Mouse (Mus musculus) embryonic facial prominence, embryonic 12.5 days (tissue): ENCODE data around the gene Col6a4. TPM values are rescaled to one million over a fixed set of nuclear protein-coding genes. Genes with fewer than 3 reads are reported as not detected.

Experiments used
- ATAC-seq: fragments of 200-750 bp; cut with Nextera tagmentation; 2 replicates; pipeline ENCODE4 v1.8.0; 2017; ENCODE audit not compliant: insufficient number of reproducible peaks, insufficient read depth, low FRiP score, low TSS enrichment
- H3K27ac ChIP-seq: fragments of 300-500 bp; sonication (generic); 2 replicates; pipeline ENCODE4 v1.5.1; 2016; ENCODE audit warnings: mild to moderate bottlenecking
- H3K27me3 ChIP-seq: fragments of 300-500 bp; sonication (generic); 2 replicates; pipeline ENCODE4 v1.6.1; 2016; ENCODE audit warnings: mild to moderate bottlenecking, moderate library complexity
- H3K36me3 ChIP-seq: fragments of 300-500 bp; sonication (generic); 2 replicates; pipeline ENCODE4 v1.6.1; 2016; ENCODE audit warnings: mild to moderate bottlenecking
- H3K4me1 ChIP-seq: fragments of 300-500 bp; sonication (generic); 2 replicates; pipeline ENCODE4 v1.6.1; 2016
- H3K4me2 ChIP-seq: fragments of 300-500 bp; sonication (generic); replicated peaks from 2 replicates; pipeline ENCODE4 v1.6.1; 2016; ENCODE audit warnings: mild to moderate bottlenecking, moderate library complexity
- H3K4me3 ChIP-seq: fragments of 300-500 bp; sonication (generic); 2 replicates; pipeline ENCODE4 v1.5.1; 2016; ENCODE audit warnings: mild to moderate bottlenecking
- H3K9ac ChIP-seq: fragments of 300-500 bp; sonication (generic); 2 replicates; pipeline ENCODE4 v1.6.1; 2016; ENCODE audit warnings: mild to moderate bottlenecking, moderate library complexity
- H3K9me3 ChIP-seq: fragments of 300-500 bp; sonication (generic); 2 replicates; pipeline ENCODE4 v1.6.1; 2016; ENCODE audit warnings: mild to moderate bottlenecking, moderate library complexity
- WGBS: fragments of 180-500 bp; shearing (Covaris S2); methylation state at CpG from one replicate; pipeline ENCODE4 v1.1.7; 2016; 5-methylcytosine and 5-hydroxymethylcytosine counted together
- polyA plus RNA-seq: library from polyadenylated mRNA; unstranded; fragments of >200 nt; fragmentation: Nextera tagmentation; extraction: Ambion mirVana; gene quantifications from 2 replicates; pipeline ENCODE4 v1.2.1, GENCODE M21; 2016

The Col6a4 gene
- polyA plus RNA-seq, 1 experiment from 2014 or later, result 0.13 TPM

DNA sequence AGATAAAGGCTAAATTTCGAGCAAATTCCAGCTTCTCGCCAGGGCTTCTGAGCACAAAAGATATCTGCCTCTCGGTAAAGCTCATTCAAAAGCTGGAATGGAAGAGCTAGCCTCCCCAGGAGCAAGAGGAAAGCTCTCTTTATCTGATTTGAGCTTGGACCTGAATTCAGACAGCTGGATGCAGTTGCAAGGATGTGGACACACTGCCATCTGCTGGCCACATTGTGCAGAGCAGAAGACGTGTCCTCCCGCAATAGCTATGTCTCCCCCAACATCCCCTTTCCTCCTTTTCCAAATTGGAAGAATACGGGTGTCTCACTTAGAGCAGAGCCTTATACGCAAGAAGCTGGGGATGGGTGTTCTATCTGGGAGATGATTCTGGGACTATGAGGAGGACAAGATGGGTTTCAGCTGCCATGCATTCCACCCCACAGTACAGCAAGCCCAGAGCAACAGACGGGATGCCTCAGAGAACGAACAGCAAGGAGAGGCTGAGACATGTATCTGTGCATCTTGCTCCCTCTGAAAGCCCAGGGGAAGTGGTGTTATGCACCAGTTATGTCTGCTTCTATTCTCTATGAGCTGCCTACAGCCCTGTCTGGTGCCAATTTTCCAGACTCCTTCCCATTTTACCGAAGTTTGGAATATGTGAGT lies 16.3 kb upstream of the Col6a4 start:
- no peak for ATAC-seq
- no peaks in the 10 kb centered on the region for H3K9me3 ChIP-seq
- no peak overlapping the region for H3K9ac ChIP-seq
- H3K36me3 ChIP-seq, result no peaks in the 10 kb centered on the region
- H3K4me2 ChIP-seq, result no peak overlapping the region
- H3K27me3 ChIP-seq, result no peaks in the 10 kb centered on the region
- H3K4me1 ChIP-seq, result peaks cover 5% of the 10 kb centered on the region; the same call in 1 of the 2 replicates
- H3K4me3 ChIP-seq, result no peak overlapping the region
- 31% methylated on average over 10 of the region's 10 CpGs for WGBS
- H3K27ac ChIP-seq, result no peak overlapping the region

DNA sequence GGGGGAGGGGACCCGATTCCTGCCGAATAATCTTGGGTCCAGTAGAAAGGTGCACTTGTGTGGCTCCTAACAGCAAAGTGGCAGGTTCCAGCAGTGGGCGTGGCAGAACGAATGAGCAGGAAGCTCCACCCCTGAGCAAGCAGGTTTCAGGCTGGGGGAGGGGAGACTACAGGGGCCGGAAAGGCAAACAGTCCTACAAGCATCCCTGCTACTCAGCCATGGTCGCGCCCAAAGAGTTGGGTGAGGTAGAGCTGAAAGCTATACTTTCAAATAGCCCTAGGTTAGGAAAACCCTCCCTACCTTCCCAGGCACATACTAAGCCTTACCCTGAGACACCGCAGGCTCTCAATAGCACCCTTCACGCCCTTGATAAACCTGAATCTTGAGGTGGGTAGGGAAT lies 9.7 kb upstream of the Col6a4 start:
- H3K9me3 ChIP-seq, result 0 out of 2 replicates have a peak, but pooled peaks cover 4% of the 10 kb centered on the region
- 79% methylated on average over 9 of the region's 9 CpGs for WGBS

DNA sequence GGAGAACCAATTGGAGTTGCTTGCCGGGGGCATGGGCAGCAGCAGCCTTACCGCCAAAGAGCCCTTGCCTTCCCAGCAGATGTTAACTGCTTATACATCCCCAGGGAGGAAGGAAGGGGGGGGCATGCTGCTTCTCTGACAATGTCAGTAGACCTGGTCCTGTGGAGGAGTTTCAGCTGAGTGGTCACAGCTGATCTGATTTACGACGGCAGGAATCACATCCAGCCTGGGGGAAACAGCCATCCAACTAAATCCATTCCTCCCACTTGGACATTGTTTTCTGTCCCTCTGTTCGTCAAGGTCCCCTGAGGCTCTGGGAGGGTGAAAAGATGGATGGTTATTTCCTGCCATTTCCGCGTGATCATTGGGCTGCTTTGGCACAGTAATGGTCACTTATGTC lies 7.8 kb upstream of the Col6a4 start:
- Histone ChIP-seq H3K9ac (no peak overlapping the region), H3K27me3 (no peaks in the 10 kb centered on the region), H3K9me3 (0 out of 2 replicates have a peak, but pooled peaks cover 4% of the 10 kb centered on the region), H3K36me3 (no peaks in the 10 kb centered on the region), H3K4me2 (no peak overlapping the region), H3K4me3 (no peak overlapping the region), H3K27ac (no peak overlapping the region), H3K4me1 (0 out of 2 replicates have a peak, but pooled peaks cover 3% of the 10 kb centered on the region)
- no peak for ATAC-seq
- 71% methylated on average over 7 of the region's 7 CpGs for WGBS

More for the DNA sequence above, 9.7 kb upstream of the Col6a4 start:
- ATAC-seq, result no peak
- H3K4me1 ChIP-seq, result no peaks in the 10 kb centered on the region
- no peaks in the 10 kb centered on the region for H3K27me3 ChIP-seq
- H3K9ac ChIP-seq, result no peak overlapping the region
- H3K27ac ChIP-seq, result no peak overlapping the region
- H3K4me2 ChIP-seq, result no peak overlapping the region
- no peak overlapping the region for H3K4me3 ChIP-seq
- no peaks in the 10 kb centered on the region for H3K36me3 ChIP-seq

DNA sequence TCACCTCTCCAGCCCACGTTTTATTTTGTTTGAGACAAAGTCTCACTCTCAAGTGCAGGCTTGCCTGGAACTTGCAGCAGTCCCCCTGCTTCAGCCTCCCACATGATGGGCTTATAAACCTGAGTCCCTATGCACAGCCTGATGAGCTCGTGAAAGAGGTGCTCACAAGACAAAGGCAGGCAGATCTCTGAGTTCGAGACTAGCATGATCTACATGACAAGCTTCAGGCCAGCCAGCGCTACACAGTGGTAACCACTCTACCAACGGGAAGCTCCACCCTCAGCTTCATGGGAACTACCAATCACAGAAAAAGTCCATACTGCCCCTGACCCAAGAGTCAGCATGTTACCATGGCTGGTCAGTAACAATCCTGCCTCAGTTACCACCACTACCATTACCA lies 4.6 kb upstream of the Col6a4 start:
- Histone ChIP-seq H3K36me3 (no peaks in the 10 kb centered on the region), H3K4me3 (no peak overlapping the region), H3K4me1 (peaks cover 3% of the 10 kb centered on the region; the same call in 1 of the 2 replicates), H3K9ac (no peak overlapping the region), H3K9me3 (0 out of 2 replicates have a peak, but pooled peaks cover 4% of the 10 kb centered on the region), H3K27ac (no peak overlapping the region), H3K27me3 (no peaks in the 10 kb centered on the region), H3K4me2 (no peak overlapping the region)
- ATAC-seq, result no peak
- 71% methylated on average over 5 of the region's 5 CpGs for WGBS

DNA sequence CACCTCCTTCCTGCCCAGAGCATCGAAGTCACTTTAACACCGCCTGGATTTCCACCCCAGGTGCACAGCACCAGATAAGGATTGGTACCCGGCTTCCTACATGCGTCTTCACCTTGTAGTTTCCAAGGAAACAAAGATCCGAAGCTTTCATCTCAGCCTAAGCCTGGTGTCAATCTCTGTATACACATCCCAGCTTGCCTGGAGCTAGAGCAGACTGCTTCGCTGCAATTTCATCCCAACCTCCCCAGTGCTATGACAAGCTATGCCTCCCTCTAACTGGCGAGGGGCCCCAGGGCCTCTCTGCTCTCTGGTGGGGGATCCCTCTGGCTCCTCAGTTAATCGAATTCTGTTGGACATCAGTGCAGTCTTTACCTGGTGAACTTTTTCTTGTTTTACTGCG lies 3.7 kb upstream of the Col6a4 start:
- no peak for ATAC-seq
- H3K9me3 ChIP-seq, result 0 out of 2 replicates have a peak, but pooled peaks cover 4% of the 10 kb centered on the region
- 67% methylated on average over 9 of the region's 9 CpGs for WGBS
- H3K4me1 ChIP-seq, result peaks cover 3% of the 10 kb centered on the region; the same call in 1 of the 2 replicates
- H3K36me3 ChIP-seq, result no peaks in the 10 kb centered on the region
- no peak overlapping the region for H3K9ac ChIP-seq
- H3K27me3 ChIP-seq, result no peaks in the 10 kb centered on the region
- H3K4me2 ChIP-seq, result no peak overlapping the region
- H3K4me3 ChIP-seq, result no peak overlapping the region
- no peak overlapping the region for H3K27ac ChIP-seq

DNA sequence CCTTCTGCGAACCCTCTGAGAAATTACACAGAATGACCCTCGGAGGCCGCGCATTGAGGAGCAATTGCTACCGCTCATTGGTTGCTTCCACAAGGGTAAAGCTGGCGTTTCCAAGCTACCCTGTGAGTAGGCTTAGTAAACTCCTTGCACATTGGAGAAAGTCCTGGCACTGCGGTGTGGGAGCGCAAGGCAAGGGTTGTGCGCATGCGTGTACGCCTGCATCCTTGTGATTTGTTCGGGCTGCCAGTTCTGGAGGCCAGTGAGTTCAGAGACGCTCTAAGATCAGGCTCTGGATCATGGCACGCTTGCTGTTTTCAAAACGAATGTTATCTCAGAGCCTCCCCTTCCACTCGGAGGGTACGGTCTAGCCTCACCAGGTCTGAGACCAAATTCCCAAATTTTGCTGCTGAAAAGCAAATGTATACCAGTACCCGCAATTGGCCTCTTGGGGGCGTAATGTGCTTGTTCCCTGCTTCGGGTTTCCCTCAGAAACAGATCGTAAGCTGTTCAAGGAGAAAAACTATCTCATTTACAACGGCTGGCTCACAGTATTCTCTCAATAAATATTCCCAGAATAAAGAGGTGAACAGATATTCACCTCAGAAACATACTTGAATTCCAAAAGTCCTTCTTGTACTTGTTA lies 2.9 kb upstream of the Col6a4 start:
- WGBS, result 83% methylated on average over 22 of the region's 22 CpGs
- Histone ChIP-seq H3K36me3 (no peaks in the 10 kb centered on the region), H3K9me3 (no peaks in the 10 kb centered on the region), H3K9ac (no peak overlapping the region), H3K27ac (no peak overlapping the region), H3K4me1 (peaks cover 3% of the 10 kb centered on the region; the same call in 1 of the 2 replicates), H3K4me2 (peak overlapping the region; percentile 9; the same call in 1 of the 2 replicates), H3K27me3 (no peaks in the 10 kb centered on the region), H3K4me3 (no peak overlapping the region)
- ATAC-seq, result no peak

DNA sequence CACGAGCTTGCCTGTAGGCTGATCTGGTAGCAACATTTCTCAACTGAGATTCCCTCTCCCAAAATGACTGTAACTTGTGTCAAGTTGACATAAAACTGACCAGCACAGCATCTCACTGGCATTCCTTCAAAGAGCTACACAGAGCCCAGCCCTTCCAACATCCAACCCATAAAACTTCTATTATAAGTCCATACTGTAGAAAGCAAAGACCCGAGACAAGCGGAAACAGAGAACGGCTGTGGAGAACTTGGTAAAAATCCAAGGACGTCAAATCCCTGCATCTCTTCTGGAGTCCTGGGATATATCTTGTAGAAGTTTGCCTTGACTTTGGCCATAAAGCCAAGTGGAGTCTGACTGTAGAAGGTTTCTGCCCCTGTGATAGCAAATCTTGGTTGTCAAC lies 15.1 kb downstream of the Col6a4 start:
- H3K4me1 ChIP-seq, result no peaks in the 10 kb centered on the region

DNA sequence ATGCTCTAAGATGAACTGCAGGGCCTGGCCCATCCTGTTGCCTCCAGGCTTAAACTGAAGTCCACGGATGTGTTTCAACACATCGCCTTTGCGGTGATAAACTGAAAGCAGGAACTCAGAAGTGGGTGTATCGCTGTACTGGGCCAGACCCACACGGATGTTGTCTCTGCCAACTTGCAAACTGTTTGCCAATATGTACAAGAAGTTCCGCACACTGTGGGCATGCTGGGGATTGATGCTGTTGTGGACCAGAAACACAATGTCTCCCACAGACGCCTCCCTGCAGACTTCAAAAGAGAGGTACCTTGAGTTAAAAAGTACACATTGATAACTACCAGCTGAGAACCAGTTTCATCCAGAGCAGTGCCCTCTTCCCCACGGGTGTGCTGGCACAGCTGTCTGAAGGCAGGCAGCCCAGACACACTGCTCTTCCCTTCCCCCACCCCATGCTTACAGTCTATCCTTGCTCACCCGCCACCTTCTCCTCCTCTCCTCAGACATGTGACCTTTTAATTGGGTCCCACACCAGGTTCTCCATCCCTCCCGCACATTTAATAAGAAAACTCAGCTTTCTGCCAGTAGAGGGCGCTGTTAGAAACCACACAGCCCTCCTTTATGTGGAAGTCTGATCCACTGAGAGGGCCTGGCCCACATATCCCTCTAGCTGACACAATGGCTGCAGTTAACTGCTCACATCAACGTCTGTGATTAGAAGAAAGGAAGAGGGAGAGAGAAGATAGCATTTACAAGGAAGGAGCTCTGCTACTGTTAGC lies 16.1 kb downstream of the Col6a4 start:
- H3K36me3 ChIP-seq, result no peaks in the 10 kb centered on the region
- 58% methylated on average over 12 of the region's 12 CpGs for WGBS
- no peaks in the 10 kb centered on the region for H3K4me1 ChIP-seq
- no peak for ATAC-seq
- no peaks in the 10 kb centered on the region for H3K27me3 ChIP-seq
- no peak overlapping the region for H3K4me2 ChIP-seq
- H3K27ac ChIP-seq, result no peak overlapping the region
- no peaks in the 10 kb centered on the region for H3K9me3 ChIP-seq
- no peak overlapping the region for H3K4me3 ChIP-seq
- no peak overlapping the region for H3K9ac ChIP-seq

More for the DNA sequence above, 15.1 kb downstream of the Col6a4 start:
- H3K9ac ChIP-seq, result no peak overlapping the region
- H3K27ac ChIP-seq, result no peak overlapping the region
- no peak overlapping the region for H3K4me2 ChIP-seq
- ATAC-seq, result no peak
- WGBS, result 91% methylated on average over 5 of the region's 5 CpGs
- no peaks in the 10 kb centered on the region for H3K9me3 ChIP-seq
- no peak overlapping the region for H3K4me3 ChIP-seq
- H3K27me3 ChIP-seq, result no peaks in the 10 kb centered on the region
- H3K36me3 ChIP-seq, result no peaks in the 10 kb centered on the region

DNA sequence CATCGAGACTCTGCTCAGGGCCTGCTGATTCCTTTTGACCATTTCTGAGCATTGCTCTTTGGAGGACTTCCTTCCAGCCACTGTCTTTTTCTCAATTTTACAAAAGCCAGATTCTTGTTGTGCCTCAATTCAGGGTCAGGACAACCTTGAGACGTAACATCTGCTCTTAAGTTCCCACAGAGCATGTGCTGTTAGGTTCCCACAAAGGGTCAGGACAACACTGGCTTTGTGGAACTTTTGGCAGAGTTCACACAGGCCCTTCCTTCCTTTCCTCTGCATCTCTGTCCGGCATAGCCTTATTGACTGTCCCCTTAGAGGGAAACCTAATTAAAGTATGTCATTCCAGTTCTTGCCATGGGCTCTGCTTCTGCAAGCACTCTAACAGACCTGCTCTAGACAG lies 18.6 kb downstream of the Col6a4 start:
- Histone ChIP-seq H3K27me3 (no peaks in the 10 kb centered on the region), H3K36me3 (no peaks in the 10 kb centered on the region), H3K4me2 (no peak overlapping the region), H3K9me3 (no peaks in the 10 kb centered on the region), H3K9ac (no peak overlapping the region), H3K27ac (no peak overlapping the region), H3K4me1 (no peaks in the 10 kb centered on the region), H3K4me3 (no peak overlapping the region)
- no peak for ATAC-seq
- WGBS, result 74% methylated on average over 3 of the region's 3 CpGs

DNA sequence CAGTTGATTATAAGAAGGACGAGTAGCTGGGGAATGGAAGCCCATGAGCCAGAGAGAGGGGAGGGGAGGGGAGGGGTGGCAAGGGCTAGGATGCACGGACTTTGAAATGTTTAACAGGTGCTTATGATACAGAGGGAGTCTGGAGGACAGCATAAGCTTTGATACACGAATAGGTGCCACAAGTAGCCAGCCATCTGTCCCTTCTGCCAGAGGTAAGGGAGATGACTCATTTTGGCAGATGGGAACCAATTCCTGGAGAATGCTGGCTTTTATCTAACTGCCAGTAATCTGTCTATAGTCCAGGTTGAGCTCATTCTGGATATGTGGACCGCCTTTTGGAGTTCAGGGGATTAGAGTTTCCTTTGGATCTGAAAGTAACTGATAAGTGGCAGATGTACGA lies 20.3 kb downstream of the Col6a4 start:
- no peak overlapping the region for H3K4me2 ChIP-seq

DNA sequence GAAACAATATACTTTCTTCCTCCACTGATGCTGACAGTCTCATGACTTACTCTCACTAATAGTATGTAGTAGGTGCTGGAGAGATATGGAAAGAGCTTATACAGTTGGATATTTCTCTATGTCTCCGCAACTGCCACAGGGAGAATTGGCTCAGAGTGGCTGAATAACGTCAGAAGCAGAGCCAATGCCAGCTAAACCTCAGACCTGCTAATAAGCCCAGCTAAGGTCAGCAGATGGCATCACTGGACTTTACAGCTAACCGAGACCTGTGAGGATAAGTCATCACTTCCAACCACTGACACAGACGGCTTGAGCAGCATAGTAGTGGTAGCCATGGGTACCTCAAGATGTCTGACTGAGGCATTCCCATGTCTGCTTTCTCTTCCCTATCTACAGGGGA lies 22.6 kb downstream of the Col6a4 start:
- H3K4me3 ChIP-seq, result no peak overlapping the region
- no peak overlapping the region for H3K4me2 ChIP-seq
- H3K9me3 ChIP-seq, result no peaks in the 10 kb centered on the region
- H3K36me3 ChIP-seq, result no peaks in the 10 kb centered on the region
- no peak for ATAC-seq
- H3K27me3 ChIP-seq, result no peaks in the 10 kb centered on the region
- no peaks in the 10 kb centered on the region for H3K4me1 ChIP-seq
- WGBS, result 78% methylated on average over 4 of the region's 4 CpGs
- no peak overlapping the region for H3K9ac ChIP-seq
- H3K27ac ChIP-seq, result no peak overlapping the region

More for the DNA sequence above, 20.3 kb downstream of the Col6a4 start:
- Histone ChIP-seq H3K4me1 (no peaks in the 10 kb centered on the region), H3K36me3 (no peaks in the 10 kb centered on the region), H3K9ac (no peak overlapping the region), H3K4me3 (no peak overlapping the region), H3K27ac (no peak overlapping the region), H3K27me3 (no peaks in the 10 kb centered on the region), H3K9me3 (no peaks in the 10 kb centered on the region)
- WGBS, result 73% methylated on average over 5 of the region's 5 CpGs
- no peak for ATAC-seq
